Mouse (Mus musculus) ES-Bruce4 (cell line): ENCODE data around the gene Tbpl1.

Source experiments
- CTCF ChIP-seq: IDR thresholded peaks from one replicate; pipeline ENCODE4 v1.8.1; 2011; ENCODE audit warnings: low read depth, low read length
- EP300 ChIP-seq: IDR thresholded peaks from 2 replicates; pipeline ENCODE4 v1.6.1; 2011; ENCODE audit warnings: low read depth, low read length; ENCODE audit not compliant: insufficient read depth
- POLR2A ChIP-seq: IDR thresholded peaks from one replicate; pipeline ENCODE4 v1.8.1; 2011; ENCODE audit warnings: low read length; ENCODE audit not compliant: insufficient read depth

- TF ChIP-seq POLR2A = no peak
- no peak for TF ChIP-seq CTCF
- no peak for TF ChIP-seq EP300
Measured at GRCm38 (mm10) chr10:22674176-22674575, 57.6 kb downstream of the Tbpl1 start.
